Mouse (Mus musculus) brain, embryonic 14.5 days (tissue): ENCODE measurements at regions not wholly inside any gene's neighbourhood (a gene's known extent, or its start where the extent isn't known, plus 50 kb on each side); places are given as distances from the start of the nearest gene placed in this dataset.

Experiments used
- CTCF ChIP-seq: fragments of 200-500 bp; IDR thresholded peaks from 2 replicates; pipeline ENCODE4 v1.5.1; 2012; ENCODE audit warnings: inconsistent platforms, mild to moderate bottlenecking, moderate library complexity, borderline replicate concordance; ENCODE audit not compliant: insufficient read depth, insufficient read length; ENCODE audit errors: extremely low read depth
- POLR2A ChIP-seq: fragments of 200-500 bp; IDR thresholded peaks from 2 replicates; pipeline ENCODE4 v1.6.1; 2012; ENCODE audit warnings: mild to moderate bottlenecking, inconsistent platforms, borderline replicate concordance; ENCODE audit not compliant: poor library complexity, insufficient read depth, insufficient read length, severe bottlenecking; ENCODE audit errors: extremely low read depth

GRCm38 (mm10) chr6:73626451-73626850 lies 157.0 kb upstream of the 4931417E11Rik start:
- TF ChIP-seq CTCF (no peak), POLR2A (no peak)
